In the genomic region with DNA sequence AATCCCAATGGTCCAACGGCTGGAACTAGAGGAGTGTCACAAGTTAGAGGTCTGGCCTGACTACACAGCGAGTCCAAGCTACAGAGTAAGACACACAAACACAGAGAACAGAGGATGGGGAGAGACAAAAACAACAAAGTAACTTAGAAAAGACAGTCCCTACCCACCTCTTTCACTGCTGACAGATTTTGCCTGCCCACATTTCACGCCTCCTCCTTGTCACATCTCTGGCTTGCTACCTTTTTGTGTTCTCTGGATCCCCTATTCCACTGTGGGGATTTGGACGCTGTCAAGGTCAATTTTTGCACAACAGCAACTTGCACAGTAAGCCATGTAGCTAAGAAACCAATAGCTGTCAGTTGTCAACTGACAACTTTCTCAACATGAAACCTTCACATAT, we compare ENCODE assay signal across 14 mouse cellular contexts.
"Had no signal": no experiment of that assay in that cellular context is flagged by ENCODE, and none has a peak within 500 bp of the region (broad histone marks: within the 10 kb centered on the region; RNA-seq: fewer than 3 reads in every experiment).

No protein-coding gene starts in this region.

- H3K9me3 ChIP-seq: limb, embryonic 15.5 days; liver, embryonic 12.5 days; lung, embryonic 15.5 days; midbrain, embryonic 13.5 days; neural tube, embryonic 15.5 days had no signal

- H3K27me3 ChIP-seq: limb, embryonic 15.5 days; liver, embryonic 12.5 days; lung, embryonic 15.5 days; midbrain, embryonic 13.5 days; neural tube, embryonic 15.5 days had no signal

- H3K36me3 ChIP-seq: limb, embryonic 15.5 days; liver, embryonic 12.5 days; lung, embryonic 15.5 days; midbrain, embryonic 13.5 days; neural tube, embryonic 15.5 days had no signal

- H3K27ac ChIP-seq: kidney, postnatal 0 days; limb, embryonic 15.5 days; liver, embryonic 12.5 days; lung, embryonic 15.5 days; midbrain, embryonic 13.5 days; neural tube, embryonic 15.5 days had no signal

- H3K9ac ChIP-seq: limb, embryonic 15.5 days; liver, embryonic 12.5 days; lung, embryonic 15.5 days; midbrain, embryonic 13.5 days; neural tube, embryonic 15.5 days had no signal

- H3K4me2 ChIP-seq: limb, embryonic 15.5 days; liver, embryonic 12.5 days; lung, embryonic 15.5 days; midbrain, embryonic 13.5 days; neural tube, embryonic 15.5 days had no signal

- H3K4me1 ChIP-seq: limb, embryonic 15.5 days; liver, embryonic 12.5 days; lung, embryonic 15.5 days; midbrain, embryonic 13.5 days; neural tube, embryonic 15.5 days had no signal

- ATAC-seq: liver, embryonic 12.5 days; midbrain, embryonic 13.5 days had no signal

- DNase-seq: kidney, postnatal 36 days; layer of hippocampus, adult 9-11 months; layer of hippocampus, postnatal 36 days; right cerebral cortex, postnatal 4 days; spleen, adult 18-20 months; thymus, adult 18-20 months; thymus, postnatal 14 days had no signal

- H3K4me3 ChIP-seq: limb, embryonic 15.5 days; liver, embryonic 12.5 days; lung, embryonic 15.5 days; midbrain, embryonic 13.5 days; myocyte; neural tube, embryonic 15.5 days had no signal
